Mouse (Mus musculus) heart, adult 2 months (tissue): Measurements from ENCODE around the gene Lactb.
"Not testable (repeated sequence)": the region's sequence is repeated elsewhere in the genome, so short reads cannot be mapped to it uniquely, and the experiment has no call there.

Experiments used
- CTCF ChIP-seq: fragments of 200-600 bp; IDR thresholded peaks from 2 replicates; pipeline ENCODE4 v1.8.1; 2022; ENCODE audit warnings: antibody characterized with exemption, mild to moderate bottlenecking, moderate library complexity
- EP300 ChIP-seq: fragments of 200-500 bp; IDR thresholded peaks from 2 replicates; pipeline ENCODE4 v1.6.1; 2011; ENCODE audit warnings: low read depth, low read length, control low read depth; ENCODE audit not compliant: insufficient read depth
- POLR2A ChIP-seq: fragments of 200-500 bp; IDR thresholded peaks from 2 replicates; pipeline ENCODE4 v1.6.1; 2011; ENCODE audit warnings: mild to moderate bottlenecking, low read depth, low read length, control low read depth; ENCODE audit not compliant: insufficient read depth

DNA sequence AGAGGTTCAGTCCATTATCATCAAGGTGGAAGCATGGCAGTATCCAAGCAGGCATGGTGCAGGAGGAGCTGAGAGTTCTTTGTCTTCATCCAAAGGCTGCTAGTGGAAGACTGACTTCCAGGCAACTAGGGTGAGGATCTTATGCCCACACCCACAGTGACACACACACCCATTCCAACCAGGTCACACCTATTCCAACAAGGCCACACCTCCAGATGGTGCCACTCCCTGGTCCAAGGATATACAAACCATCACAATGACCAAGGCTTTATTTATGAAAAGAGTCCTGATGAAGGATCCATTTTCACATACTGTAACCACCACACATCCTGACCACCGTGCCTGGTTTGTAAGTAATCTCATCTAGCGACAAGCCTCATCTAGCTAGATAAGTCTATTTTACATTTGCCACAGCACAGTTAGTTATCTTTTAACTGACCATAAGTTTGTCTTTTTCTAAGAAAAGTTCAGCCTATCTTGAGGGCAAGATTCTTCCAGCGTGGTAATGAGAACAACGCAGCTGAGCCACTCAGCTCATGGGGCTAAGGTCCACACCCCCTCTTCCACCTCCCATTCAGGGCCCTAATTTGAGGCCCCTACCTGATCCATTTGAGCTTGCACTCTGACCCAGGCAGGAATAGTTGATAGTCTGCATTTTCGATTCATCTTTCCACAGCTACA lies 61.9 kb downstream of the Lactb start:
- TF ChIP-seq POLR2A, CTCF, EP300: not testable (repeated sequence)
